Mouse (Mus musculus) heart, postnatal 4 days (tissue): ENCODE measurements around the gene Shc1. TPM values are rescaled to one million over a fixed set of nuclear protein-coding genes. Genes with fewer than 3 reads are reported as not detected.

ENCODE experiments used
- DNase-seq: peaks from one replicate; pipeline ENCODE4 v3.0.0; 2021
- total RNA-seq, 2 experiments: library from RNA; stranded (reverse); gene quantifications; 2 replicates each; pipeline ENCODE4 v1.2.3; 2021

The Shc1 gene
- total RNA-seq, result 10 to 100 TPM; 68.8 to 69.2 TPM

DNA sequence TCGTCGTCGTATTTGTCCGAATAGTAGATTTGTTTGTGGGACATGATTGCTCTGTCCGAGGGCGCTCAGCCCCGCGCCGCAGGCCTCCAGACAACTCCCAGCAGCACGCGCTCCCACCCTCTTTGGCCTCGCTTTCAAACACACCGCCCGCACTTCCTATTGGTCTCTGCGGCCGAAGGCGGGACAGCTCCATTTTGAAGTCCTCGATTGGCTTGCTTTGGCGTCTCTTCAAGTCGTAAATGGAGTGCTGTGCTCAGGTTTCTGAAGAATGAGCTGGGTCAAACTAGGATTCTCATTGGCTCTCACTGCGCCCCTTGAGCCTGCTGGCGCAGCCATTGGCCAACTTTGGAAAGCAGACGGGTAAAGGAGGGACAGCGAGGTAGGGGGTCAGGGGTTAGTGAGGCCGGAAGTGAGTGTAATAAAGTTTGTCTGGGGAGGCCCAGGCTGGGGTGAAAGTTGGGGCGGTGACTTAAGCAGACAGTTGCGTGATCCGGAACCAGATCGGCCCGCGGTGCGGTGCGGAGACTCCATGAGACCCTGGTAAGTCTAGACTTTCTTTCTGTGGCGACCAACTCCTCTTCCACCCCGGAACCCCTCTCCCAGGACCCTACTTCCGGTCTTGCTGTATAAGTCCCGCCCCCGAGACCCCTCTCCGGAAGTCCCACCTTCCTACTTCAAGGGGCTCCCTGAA is at the start of gene Shc1, which contains the start of gene Cks1b:
Gene Shc1 (plus strand): TSS at position 274 of the 691 bp plus-strand sequence.
Gene Cks1b (minus strand): TSS at position 214 of the 691 bp plus-strand sequence.
- peak; percentile 95 for DNase-seq

DNA sequence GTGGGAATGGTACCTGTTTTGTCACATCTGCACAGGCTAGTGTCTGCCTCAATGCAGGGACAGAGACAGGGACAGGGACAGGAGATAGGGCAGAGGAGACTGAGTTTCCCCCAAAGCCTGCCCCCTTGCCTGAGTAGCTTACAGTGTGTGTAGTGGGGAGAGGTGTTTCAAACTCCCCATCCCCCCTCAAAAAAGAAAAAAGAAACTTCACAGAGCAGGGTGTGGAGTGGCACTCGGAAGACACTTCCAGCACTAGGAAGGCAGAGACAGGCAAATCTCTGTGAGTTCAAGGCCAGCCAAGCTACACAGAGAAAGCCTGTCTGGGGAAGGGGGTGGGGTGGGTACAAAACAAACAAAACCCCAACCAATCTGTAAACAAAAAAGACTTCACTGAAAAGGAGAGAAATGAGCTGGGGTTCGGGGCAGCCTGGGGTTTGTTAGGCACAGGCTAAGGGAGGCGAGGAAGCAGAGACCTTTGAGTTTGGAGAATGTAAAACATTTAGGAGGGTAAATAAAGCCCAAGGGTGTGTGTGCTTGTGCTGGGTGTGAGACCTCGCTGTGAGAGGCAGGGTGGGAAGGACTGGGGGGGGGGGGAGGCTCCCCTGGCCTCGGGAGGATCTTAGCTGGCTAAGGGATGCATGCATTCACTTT is 44.5 kb upstream of the Shc1 start:
- no peak for DNase-seq

DNA sequence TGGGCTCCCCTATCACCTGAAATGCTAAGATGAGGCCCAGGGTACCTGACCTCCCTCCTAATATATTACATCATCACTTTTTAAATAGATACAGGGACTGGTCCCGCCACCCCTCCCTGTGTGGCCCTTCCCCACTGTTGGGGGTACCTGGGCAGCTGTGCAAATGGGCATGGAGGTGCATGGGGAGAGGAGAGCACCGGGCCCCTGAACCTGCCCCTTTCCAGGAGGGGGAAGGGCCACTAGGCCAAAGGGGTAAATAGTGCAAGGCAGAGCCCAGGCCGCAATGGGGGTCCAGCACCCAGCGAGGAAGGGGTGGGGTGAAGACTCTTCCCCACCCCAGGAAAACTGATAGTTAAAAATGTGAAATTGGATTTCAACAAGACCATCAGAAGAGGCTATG is 40.4 kb upstream of the Shc1 start:
- DNase-seq, result no peak

DNA sequence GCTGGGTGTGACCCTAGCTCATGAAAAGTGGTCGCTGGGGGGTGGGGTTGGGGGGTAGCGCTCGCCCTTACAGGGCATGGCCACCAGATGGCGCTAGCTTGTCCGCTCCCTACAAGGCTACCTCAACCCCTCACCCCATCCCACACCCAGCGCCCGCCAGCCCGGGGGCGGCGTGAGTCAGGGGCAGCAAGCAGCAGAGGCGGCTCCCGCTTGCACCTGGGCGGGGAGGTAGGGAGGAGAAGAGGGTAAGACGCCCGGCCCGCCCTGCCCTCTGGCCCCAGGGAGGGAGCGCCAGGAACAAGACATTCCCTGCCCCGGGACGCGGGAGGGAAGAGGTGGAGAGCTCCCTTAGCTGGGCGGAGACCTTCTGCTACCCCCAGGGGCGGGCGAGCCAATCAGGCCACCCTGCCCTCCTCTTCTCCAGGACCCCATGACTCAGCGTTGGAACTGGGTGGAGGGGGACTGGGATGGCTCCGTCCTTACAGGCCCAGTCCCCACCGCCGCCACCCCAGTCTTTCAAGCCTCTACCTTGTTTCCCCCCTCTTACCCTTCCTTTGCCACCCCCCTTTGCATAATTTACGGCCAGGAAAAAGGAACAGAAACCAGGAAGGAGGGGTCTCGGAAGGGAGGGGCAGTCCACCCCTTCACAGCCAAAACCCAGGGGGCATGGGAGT is 39.7 kb upstream of the Shc1 start:
- DNase-seq, result peak; percentile 84

DNA sequence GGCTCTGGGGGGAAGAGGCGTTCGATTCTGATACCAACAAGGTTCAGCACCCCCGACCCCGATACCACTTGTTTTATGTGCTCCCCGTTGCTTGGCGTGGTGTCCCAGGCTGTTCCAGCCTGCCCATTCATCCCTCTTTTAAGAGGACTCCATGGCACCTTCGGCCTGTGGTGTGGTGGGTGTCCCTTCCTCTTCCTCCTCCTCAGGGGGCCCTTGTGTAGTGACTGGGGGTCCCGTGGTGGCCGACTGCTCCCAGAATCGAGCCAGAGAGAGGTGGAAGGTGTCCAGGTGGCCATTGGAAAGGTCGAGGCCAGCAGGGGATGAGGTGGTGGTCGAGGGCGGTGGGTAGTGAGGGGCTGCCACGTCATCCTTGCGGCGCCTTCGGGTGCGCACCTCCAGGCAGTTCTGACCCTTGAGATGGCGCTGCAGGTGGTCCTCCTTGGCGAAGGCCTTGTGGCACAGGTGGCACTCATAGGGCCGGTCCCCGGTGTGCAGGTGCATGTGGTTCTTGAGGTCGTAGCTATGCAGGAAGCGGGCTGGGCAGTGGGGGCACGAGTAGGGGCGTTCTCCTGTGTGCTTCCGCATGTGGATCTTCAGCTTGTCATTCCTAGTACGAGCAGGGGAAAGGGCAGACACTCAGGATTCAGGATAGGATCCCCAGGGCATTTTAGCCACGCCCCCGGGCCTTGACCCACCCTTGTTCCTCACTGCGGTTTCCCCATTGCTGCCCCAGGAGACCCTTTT is 38.7 kb upstream of the Shc1 start:
- no peak for DNase-seq

DNA sequence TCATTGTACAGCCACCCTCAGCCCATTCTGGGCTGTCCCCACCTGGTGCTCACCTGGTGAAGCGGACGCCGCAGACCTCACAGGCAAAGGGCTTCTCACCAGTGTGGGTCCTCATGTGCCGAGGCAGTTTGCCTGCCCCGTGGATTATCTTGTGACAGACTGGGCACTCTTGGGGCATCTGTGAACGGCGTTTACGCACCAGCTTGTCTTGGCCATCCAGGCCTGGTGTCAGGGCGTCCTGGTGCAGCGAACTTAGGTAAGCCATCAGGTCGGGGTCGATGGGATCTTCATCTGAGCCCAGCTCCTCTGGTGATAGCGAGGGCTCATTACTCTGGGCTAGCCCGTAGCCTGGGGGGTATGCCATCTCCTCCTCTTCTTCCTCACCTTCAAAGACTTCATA is 38.0 kb upstream of the Shc1 start:
- DNase-seq, result no peak

DNA sequence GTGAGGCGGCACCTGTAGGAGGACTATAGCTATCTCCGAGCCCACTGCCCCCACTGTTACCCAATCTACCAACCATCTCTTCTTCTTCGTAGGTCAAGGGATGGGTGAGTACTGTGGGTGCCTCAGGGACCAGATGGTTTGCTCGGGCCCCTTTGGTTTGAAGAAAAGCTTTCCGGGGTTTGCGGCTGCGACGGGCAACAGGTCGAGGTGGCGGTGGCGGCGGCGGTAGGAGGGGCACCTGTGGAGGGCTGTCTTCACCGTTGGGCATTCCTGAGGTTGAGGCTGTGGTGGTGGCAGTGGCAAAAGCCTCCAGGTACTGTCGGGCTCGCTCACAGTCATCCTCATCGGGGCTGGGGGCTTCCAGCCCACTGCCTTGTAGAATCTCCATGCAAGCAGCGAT is 37.5 kb upstream of the Shc1 start:
- DNase-seq, result no peak

DNA sequence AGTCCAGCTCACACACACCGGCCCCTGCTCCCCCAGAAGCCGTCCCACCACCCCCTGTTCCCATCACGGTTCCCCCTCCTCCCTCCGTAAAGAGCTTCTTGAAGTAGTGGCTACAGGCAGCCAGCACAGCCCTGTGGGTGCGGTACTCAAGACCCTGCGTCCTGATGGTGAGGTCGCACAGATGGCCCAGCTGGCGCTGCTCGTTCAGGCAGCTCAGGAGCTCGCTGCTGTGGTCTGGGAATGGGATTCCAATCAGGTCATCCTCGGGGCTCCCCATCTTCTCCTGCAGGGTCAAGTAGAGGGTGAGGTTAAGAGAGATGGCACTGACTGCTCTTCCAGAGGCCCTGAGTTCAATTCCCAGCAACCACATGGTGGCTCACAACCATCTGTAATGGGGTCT is 37.0 kb upstream of the Shc1 start:
- DNase-seq, result no peak

DNA sequence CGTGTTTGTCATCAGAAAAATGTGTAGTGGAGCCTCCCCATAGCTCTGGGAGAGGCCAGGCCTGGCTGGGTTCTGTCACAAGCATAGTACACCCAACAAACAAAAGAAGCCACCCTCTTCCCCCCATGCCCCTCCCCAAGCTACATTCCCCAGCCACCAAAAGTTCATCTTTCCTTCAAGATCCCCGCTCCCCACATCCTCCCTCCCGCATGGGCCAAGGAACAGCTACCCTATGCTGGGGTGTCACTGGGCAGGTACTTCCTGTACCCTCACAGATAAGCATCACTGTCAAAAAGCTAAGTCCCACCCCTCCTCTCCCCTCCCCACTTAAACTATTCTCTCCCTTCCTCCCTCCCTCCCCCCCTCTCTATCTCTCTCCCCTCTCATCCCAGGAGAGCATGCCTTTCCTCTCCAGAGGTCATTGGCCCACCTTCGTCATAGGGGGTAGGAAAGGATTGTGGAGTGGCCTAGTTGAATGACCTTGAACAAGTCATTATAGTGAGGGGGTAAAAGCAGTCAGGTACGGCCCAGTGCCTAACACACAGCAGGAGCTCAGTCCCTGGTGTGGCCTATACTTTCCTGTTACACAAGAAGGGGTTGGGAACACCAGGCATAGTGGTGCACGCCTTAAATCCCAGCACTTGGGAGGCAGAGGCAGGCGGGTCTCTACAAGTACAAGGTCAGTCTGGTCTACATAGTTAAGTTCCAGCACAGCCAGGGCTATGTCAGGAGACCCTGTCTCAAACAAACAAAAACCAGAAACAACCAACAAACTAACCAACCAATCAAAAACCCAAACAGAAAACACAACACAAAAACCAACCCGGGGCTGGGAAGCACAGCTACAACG is 36.0 kb upstream of the Shc1 start:
- no peak for DNase-seq

DNA sequence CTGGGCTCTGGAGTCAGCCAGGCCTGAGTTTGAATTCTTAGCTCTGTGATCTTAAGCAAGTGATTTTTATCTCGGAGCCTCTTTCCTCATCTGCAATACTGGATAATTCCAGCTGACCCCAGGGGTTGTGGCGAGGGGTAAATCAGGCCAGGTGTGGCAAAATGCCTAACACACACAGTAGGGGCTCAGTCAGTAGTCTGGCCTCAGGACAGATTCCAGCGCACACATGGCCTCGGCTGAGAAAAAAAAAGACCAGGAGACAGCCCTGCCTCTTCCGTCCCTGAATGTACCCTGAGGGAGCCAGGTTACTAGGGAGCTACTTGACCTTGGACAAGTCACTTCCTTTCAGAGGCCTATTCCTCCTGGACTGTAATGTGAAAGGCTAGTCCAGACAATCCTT is 35.3 kb upstream of the Shc1 start:
- DNase-seq, result no peak

DNA sequence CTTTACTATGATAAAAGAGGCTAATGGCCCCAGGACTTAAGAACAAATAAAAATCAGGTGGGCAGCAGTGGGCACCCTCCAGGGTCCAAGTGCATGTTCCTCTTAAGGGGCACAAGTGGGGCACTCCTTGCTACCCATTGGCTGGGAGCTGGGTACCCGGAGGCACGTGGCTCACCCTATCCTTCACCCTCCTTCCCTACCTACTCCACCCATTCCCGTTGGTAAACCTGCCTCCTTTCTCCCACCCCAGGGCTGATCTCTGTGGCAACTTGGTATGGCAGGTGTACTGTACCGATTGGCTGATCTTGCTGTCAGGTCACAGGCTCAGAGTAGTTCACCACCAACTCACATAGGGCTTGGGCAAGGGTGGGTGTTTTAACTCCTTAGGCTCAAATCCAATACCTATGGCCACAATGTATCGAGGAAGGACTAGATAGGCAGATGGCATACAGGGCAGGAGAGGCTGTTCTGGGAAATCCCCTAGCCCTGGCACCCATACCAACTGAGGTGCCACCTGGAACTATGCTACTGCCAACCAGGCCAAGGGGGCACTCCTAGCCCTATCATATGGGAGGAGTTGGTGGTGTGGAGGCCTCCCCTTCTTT is 34.5 kb upstream of the Shc1 start:
- no peak for DNase-seq

DNA sequence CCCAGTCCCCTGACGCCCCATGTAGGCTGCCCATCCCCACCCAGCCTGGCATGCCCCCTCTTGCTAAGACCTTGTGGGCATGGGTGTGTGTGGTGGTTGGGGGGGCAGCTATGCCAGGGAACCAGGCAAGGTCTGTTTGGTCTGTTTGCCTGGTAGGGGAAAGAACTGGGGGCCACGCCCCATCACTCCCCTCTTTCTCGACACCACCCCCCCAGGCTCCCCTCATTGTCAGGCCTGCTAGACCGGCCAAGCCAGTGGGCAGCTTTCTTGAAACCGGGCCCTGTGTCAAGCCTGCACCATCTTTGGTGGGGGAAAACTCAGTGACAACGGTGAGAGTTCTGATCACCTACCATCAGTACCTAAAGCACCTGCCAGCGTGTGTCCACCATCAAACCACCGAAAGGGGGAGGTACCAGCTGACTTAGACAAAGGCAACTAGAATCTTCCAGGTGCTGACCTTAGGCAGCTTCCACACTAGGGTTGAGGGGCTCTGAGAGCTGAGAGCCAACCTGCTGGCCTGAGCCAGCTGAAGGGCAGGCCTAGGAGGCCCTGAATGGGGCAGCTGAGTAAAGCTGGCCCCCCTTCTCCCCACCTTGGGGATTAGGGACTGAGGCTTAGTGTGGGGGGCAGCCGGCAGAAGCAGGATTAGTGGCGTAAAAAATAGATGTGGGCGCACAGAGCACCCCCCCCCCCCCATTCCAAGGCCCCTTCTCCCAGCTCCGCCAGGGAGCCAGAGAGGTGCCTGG is 33.7 kb upstream of the Shc1 start:
- DNase-seq, result no peak

DNA sequence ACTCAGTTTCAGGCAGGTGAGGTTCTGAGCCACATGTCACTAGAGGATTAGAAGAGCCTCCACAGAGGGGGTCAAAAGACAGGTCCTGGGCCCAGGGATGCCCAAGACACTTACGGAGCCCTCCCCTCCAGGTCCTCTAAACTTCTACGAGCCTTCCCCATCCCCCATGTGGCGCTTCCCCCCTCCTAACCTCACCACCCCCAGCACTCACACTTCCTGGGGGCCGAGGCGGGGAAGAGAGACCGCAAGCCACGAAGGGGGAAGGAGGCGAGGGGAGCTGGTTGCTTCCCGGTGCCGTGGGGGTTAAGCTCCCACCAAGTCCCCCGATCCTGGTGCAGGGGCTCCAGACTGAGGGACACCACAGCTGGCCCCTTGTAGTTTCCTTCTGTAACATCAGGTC is 32.8 kb upstream of the Shc1 start:
- no peak for DNase-seq

DNA sequence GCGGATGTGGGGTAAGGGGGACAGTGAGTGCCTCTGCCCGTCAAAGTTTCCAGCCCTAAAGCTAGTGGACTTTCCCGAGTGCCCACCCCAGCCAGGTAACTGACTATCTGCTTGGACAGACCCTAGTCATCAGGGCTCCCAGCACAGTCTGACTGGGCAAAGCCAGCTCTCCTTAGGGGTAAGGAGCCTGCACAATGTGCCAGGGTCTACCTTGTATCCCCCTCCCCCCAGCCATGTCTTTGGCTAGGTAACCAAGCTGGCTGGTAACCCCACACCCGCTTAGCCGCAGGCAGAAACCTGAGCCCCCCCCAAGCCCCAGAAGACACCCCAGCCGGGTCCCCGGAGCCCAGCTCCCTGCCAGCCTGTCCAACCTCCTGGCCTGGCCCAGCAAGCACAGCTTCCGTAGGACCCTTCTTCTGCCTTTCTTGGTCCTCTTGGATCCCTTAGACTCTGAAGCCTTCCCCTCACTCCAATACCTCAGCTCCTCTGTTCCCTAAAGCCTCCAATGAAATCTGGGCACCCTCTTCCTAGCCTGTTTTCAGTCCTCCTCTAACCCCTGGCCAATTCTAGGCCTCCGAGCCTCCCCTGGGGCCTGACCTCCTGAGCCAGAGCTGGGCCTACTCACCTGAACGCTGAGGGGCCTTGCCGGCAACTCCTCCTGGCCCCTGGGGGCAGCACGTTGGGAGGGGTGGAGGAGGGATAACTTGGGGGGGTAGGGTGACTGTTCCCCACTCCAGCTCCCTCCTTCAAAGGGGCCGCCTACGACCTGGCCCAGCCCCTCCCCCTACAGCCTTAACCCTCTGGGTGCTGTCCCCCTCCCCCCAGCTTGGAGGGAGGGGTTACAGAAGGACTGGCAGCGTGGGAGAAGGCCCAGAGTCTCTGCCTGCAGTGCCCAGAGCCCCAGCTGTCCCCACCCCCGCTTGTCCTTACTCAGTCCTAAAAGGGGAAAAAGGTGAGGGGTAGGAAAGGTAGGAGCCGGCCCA is 31.5 kb upstream of the Shc1 start:
- DNase-seq, result no peak

DNA sequence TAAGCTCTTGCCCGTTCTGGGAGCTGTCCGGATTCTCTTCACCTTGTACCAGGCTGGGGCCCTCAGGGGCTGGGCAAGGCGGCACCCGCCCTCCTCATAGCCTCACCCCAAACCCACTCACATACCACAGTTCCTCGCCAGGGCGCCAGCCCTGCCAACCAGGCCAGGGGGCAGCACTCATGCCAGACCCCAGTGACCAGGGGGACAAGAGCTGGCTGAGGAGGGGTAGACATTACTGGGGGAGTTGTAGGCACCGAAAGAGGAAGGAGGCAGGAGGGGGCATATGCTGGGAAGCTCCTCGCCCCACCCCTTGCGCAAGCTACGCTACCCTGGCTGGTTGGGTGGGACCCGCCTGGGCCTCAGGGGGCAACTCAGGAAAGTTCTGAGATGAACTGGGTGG is 30.6 kb upstream of the Shc1 start:
- DNase-seq, result no peak

DNA sequence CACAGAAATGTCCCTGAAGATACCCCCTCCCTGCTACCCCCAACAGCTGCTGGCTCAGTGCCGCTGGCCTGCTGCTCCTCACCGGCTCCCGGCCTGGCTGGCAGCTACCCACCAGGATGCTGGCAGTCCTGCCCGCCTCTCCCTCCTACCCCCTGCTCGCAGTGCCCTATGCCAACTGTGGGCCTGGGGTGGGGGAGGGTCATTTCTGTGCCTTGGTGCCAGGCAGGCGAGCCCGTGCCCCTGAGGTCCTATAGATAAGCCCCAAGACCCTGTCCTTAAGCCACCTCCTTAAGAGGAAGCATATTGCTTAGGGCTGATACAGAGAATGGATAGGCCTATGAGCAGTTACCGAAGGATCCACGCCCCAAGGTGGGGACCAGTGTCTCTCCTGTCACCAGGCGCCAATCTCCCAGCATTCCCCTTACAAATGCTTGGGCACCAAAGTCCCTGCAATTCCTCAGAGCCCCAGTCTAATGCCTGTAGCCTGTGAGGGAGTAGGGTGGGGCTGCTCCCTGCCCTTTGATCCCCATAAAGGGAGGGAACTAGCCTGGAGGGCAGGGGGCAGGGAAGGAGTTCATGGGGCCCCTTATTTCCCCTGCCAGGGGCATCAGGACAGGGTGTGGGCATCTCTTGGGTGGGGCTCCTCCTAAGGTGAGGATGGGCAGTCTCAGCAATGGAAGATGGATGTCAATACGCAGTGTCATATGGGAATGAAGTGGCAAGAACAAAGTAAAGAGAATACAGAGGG is 29.9 kb upstream of the Shc1 start:
- peak; percentile 83 for DNase-seq

DNA sequence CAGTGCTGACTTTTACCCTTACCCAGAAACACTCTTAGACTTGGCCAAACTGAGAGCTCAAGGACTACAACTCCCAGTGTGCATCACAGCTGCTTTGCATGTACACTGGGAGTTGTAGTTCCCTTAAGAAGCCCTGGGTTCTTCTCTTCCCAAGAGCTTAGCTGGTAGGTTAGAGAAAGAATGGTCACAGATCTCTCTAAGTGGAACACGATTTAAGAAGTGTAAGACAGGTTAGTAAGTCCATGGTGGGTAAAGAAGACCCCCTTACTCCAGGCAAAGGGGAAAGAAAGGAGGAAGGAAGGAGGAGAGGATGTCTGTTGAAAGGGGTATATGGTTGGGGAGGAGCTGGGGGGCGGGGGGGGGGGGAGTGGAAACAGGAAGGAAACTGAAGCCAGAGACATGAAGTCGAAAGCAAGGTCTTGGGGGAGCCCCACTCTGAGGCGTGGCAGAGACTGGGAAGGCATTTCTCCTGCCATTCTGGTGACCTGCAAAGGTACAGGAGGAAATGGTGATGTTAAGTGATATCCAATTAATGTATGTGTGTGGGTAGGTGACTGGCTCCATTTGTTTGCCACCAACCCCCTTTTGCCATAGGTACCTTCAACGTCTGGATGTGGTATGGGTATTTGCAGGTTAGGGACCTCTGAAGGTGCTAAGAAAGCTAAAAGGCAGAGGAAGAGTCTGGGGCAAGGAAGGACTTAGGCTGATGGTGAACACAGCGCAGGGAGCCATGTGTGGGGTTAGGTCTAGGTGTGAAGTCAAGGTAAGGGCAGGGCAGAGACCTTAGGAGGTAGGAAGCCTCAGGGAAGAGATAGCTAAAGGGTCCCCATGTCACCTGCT is 29.1 kb upstream of the Shc1 start:
- DNase-seq, result no peak

DNA sequence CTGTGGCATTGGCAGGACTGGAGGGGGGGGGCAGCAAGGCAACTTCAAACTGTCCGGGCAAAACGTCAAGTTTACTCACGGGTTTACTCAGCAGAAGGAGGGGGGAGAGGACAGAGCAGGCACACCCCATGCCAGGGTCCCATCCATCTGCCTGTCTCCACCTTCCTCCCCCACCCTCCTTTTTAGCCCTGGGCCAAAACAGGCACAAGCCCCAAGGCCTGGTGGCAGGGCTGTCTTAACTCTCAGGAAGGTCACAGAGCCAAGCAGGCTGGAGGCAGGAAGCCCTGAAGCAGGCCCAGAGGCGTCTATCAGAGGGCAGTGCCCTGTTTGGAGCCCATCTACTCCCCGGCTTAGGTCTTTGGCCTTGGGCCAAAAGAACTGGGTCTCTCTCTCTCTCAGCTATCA is 28.1 kb upstream of the Shc1 start:
- DNase-seq, result peak; percentile 58
